In genomic region chr14:120395501-120395900, GRCm38 (mm10) we compare ENCODE assay signal across 22 mouse cellular contexts.
DNase-seq lines count a peak whose midpoint lies in the region; ATAC-seq and TF ChIP-seq lines count a peak whose summit lies in the region.
"Had no signal": no experiment of that assay in that cellular context is flagged by ENCODE, and none has a peak within 500 bp of the region (broad histone marks: within the 10 kb centered on the region; RNA-seq: fewer than 3 reads in every experiment).

No protein-coding gene starts in this region.

- no peaks in the 10 kb centered on the region for H3K27me3 ChIP-seq in kidney, adult 2 months (replicated peaks; ENCODE audit: control insufficient read depth, insufficient read depth, low read length)
- no peaks in the 10 kb centered on the region for H3K27me3 ChIP-seq in kidney, embryonic 16.5 days (ENCODE audit: insufficient read depth, low read length)
- H3K27me3 ChIP-seq: embryonic facial prominence, embryonic 15.5 days; forebrain, embryonic 15.5 days; heart, embryonic 13.5 days; hindbrain, embryonic 12.5 days had no signal

- no peak for DNase-seq in gastrocnemius, adult 2 months
- no peak for DNase-seq in gastrocnemius, postnatal 25 days
- peak; percentile 76 for DNase-seq in kidney, adult 2 months
- no peak for DNase-seq in kidney, postnatal 14 days
- peak; percentile 52 to 68 for DNase-seq in kidney, postnatal 36 days
- DNase-seq in ES-CJ7 (ENCODE audit: low read depth, low spot score): peak; percentile 25
- DNase-seq in testis, postnatal 14 days (ENCODE audit: low spot score): no peak
- DNase-seq: adrenal gland, postnatal 10 days; cerebellum, adult 11 months; cerebellum, adult 9-11 months; embryo, embryonic 11 days; gastrocnemius, postnatal 10 days; heart, postnatal 36 days had no signal

- no peak overlapping the region for H3K9ac ChIP-seq in kidney, embryonic 16.5 days (replicated peaks; ENCODE audit: low read length)
- H3K9ac ChIP-seq: embryonic facial prominence, embryonic 15.5 days; forebrain, embryonic 15.5 days; heart, embryonic 13.5 days; hindbrain, embryonic 12.5 days had no signal

- no peak for ATAC-seq in kidney, embryonic 16.5 days (ENCODE audit: low FRiP score, low TSS enrichment)
- ATAC-seq: forebrain, embryonic 15.5 days; hindbrain, embryonic 16.5 days had no signal

- no peak overlapping the region for H3K4me2 ChIP-seq in kidney, embryonic 16.5 days (replicated peaks; ENCODE audit: low read depth, low read length)
- H3K4me2 ChIP-seq: embryonic facial prominence, embryonic 15.5 days; forebrain, embryonic 15.5 days; heart, embryonic 13.5 days; hindbrain, embryonic 12.5 days had no signal

- intact Hi-C loops in gastrocnemius, adult 2 months (cut with DNase I): loop anchor here (5.0 kb wide), 4 partner anchors 38 to 318 kb away; partner anchors contain the start of gene Mbnl2

- 56% methylated on average over 9 of the region's 9 CpGs for WGBS in kidney, adult 2 months
- WGBS in kidney, embryonic 16.5 days: 87% methylated on average over 9 of the region's 9 CpGs

- H3K4me3 ChIP-seq in gastrocnemius, adult 2 months: no peak overlapping the region
- no peak overlapping the region for H3K4me3 ChIP-seq in kidney, adult 2 months (ENCODE audit: insufficient read depth, low read depth, low read length)
- no peak overlapping the region for H3K4me3 ChIP-seq in kidney, embryonic 16.5 days (ENCODE audit: low read length)
- H3K4me3 ChIP-seq: embryonic facial prominence, embryonic 15.5 days; erythroblast, embryonic 14.5 days; forebrain, embryonic 10.5 days; forebrain, embryonic 15.5 days; heart, embryonic 13.5 days; hindbrain, embryonic 12.5 days had no signal

- H3K9me3 ChIP-seq in kidney, embryonic 16.5 days (ENCODE audit: low read length): 0 out of 2 replicates have a peak, but pooled peaks cover under 1% of the 10 kb centered on the region
- H3K9me3 ChIP-seq: embryonic facial prominence, embryonic 15.5 days; forebrain, embryonic 15.5 days; G1E; hindbrain, embryonic 12.5 days had no signal

- H3K36me3 ChIP-seq in kidney, adult 2 months (ENCODE audit: control insufficient read depth, insufficient read depth, low read length): no peaks in the 10 kb centered on the region; the same call in 1 of the 2 replicates
- H3K36me3 ChIP-seq in kidney, embryonic 16.5 days (ENCODE audit: insufficient read depth, low read length): peaks cover 26% of the 10 kb centered on the region
- H3K36me3 ChIP-seq: forebrain, embryonic 15.5 days had no signal

- TF ChIP-seq POLR2A in kidney, adult 2 months (IDR thresholded peaks at IDR 0.05; ENCODE audit: low read depth, low read length): no peak

- H3K27ac ChIP-seq in gastrocnemius, adult 2 months: 0 out of 2 replicates have a peak overlapping the region, but pooled peaks have one; percentile 6
- H3K27ac ChIP-seq in kidney, adult 2 months (ENCODE audit: insufficient read depth, low read depth, low read length): no peak overlapping the region
- H3K27ac ChIP-seq in kidney, embryonic 16.5 days (ENCODE audit: low read length): no peak overlapping the region
- H3K27ac ChIP-seq: embryonic facial prominence, embryonic 15.5 days; forebrain, embryonic 10.5 days; forebrain, embryonic 15.5 days; heart, embryonic 13.5 days; hindbrain, embryonic 12.5 days had no signal

- no peak for TF ChIP-seq CTCF in gastrocnemius, adult 2 months (IDR thresholded peaks at IDR 0.05)
- no peak for TF ChIP-seq CTCF in kidney, adult 2 months (conservative IDR thresholded peaks at IDR 0.05; ENCODE audit: insufficient read depth, insufficient read length, low read depth, low read length)

- H3K4me1 ChIP-seq in kidney, adult 2 months (ENCODE audit: control insufficient read depth, insufficient read depth, low read length): no peaks in the 10 kb centered on the region; the same call in 1 of the 2 replicates
- H3K4me1 ChIP-seq in kidney, embryonic 16.5 days (ENCODE audit: insufficient read depth, low read length): no peaks in the 10 kb centered on the region
- H3K4me1 ChIP-seq: forebrain, embryonic 10.5 days; forebrain, embryonic 15.5 days had no signal

Comparison
In these comparisons a context has a peak if more than half of its experiments do, and no peak if none do; other contexts are left out.
1. DNase-seq: peak in kidney, adult 2 months (single experiment), kidney, postnatal 36 days (2 of 2) and ES-CJ7 (single experiment); none in gastrocnemius, adult 2 months (single experiment), gastrocnemius, postnatal 25 days (single experiment), kidney, postnatal 14 days (single experiment) and testis, postnatal 14 days (single experiment).